Mouse (Mus musculus): ENCODE results near the gene Cnppd1. TPM values are rescaled to one million over a fixed set of nuclear protein-coding genes. Genes with fewer than 3 reads are reported as not detected.
A peak's percentile ranks its signal among the peaks of the same experiment; 100 is the strongest.

The Cnppd1 gene
- total RNA-seq (2015; ENCODE audit: low replicate concordance) = 28.5 and 33.5 TPM in 2 replicates
- 66.4 and 76.2 TPM in 2 replicates for total RNA-seq (2017; ENCODE audit: low replicate concordance)

DNA sequence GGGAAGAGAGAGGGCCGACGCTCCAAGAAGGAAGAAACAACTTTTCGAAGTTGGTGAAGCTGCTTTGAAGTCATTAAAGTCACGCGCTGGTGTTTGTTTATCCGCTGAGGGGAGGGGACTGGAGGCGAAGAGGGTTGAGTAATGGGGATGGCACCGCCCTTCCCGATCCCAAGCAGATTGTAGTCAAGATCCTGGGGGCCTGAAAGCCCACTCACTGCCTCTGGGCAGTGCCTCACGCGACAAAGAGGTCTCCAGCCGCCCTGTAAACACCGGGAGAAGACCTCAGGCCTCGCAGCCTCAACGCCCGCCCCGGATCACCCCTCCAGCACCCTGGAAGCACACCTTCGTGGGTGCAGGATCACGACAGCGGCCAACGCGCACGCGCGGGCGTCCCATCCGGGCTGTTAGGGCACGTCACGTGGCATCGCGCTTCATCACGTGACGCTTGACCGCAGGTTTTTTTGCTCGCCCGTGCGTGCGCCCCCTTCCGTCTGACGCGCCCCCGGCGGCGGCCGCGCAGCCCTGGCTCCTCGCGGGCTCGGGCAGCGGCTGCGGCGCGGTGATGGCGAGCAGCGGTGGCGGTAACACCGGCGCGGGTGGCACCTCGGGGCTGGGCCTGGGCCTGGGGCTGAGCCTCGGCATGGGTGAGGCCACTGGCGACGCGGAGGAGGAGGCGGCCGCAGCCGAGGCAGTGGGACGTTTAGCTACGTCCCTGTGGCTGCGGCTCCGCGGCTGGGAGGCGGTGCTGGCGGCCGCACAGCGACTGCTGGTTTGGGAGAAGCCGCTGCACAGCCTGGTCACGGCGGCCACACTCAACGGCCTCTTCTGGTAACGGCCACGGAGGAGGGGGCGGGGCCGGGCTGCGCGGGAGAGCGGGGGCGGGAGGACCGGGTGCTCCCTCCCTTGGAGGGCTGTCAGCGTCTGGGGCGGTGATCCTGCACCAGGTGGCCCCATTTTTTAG, at the start of gene Cnppd1, which contains the start of gene Retreg2:
Cnppd1 (minus strand) TSS at position 411 of the 961 bp plus-strand sequence.
Retreg2 (plus strand) TSS at position 478 of the 961 bp plus-strand sequence.
- peak; percentile 69 for ATAC-seq (replicated peaks; ENCODE audit: low FRiP score, poor library complexity, severe bottlenecking)

DNA sequence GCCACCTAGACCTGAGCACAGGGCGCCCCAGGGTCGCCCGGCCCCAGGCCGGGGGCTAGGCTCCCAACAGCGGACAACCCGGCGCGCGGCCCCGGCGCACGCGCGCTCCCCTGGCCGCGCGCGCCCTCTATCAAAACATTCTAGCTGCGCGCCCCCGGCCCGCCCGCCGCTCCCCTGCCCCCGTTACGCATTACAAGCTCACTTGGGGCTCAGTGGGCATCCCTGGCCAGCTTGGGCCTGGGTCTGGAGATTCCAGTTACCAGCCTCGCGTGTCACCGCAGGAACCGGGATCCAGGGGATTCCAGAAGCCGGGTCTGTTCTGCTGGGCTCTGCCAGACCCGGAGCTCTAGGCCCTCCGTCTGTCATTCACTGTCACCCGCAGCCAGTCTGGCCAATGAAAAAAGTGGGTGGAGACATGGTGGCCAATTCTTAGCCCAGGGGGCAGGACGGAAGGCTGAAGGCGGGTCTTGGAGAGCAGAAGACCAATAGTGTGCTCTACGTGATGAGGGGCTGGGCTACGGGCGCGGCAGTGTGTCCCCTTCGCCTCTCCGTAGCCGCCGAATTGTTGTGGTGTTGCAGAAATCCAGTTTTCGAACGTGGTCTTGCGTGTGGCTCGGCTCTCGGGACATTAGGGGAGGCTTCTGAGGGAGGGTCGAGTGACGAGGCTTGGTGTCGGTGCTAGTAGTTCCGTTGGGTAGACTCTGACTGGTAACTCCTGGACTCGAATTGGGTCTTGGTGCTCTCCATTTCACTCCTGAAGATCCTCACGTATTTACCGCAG, 49.3 kb upstream of the Cnppd1 start, which contains the start of the genes Ankzf1 and Atg9a:
Ankzf1 (plus strand) TSS at position 530 of the 781 bp plus-strand sequence.
Atg9a (minus strand) TSS at position 575 of the 781 bp plus-strand sequence.
- ATAC-seq (replicated peaks; ENCODE audit: low FRiP score, poor library complexity, severe bottlenecking) = peak; percentile 96

DNA sequence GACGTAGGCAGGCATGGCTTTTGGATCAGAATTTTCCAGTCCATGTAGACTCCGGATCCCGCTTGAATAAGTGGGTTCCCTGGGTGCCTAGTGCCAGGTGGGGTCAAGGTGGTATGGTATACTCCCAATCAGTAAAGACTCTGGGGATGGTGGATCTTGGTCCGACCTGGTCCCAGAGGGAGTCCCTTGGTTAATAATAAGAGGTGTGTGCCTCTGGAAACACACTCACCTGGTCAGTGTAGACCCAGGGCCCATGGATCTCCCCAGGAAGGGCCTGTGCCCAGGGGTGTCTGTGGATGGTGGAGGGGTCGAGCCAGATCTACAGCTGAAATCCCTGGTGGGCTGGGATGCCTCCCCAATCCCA, 48.7 kb upstream of the Cnppd1 start:
- ATAC-seq (replicated peaks; ENCODE audit: low FRiP score, poor library complexity, severe bottlenecking) = 0 out of 2 replicates have a peak, but pooled peaks have one; percentile 16

DNA sequence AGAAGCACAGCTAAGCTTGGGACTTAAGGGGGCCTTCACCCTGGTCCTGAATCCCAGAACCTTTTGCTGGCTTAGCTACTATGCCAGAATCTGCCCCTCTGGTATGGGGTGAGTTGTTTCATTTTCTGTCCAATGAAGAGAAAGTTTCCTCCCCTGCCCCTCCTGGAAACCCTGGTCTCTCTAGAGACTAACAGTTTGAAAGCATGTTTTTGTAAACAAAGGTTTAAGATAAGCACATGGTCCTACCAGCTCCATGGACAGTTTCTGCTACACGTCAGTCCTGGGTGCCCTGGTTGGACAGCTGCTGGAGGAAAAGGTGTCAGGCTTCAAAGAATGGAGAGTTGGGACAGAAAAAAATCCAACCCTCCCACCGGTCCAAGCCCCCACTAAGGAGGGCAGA, 48.1 kb upstream of the Cnppd1 start:
- no peak for ATAC-seq (replicated peaks; ENCODE audit: low FRiP score, poor library complexity, severe bottlenecking)

DNA sequence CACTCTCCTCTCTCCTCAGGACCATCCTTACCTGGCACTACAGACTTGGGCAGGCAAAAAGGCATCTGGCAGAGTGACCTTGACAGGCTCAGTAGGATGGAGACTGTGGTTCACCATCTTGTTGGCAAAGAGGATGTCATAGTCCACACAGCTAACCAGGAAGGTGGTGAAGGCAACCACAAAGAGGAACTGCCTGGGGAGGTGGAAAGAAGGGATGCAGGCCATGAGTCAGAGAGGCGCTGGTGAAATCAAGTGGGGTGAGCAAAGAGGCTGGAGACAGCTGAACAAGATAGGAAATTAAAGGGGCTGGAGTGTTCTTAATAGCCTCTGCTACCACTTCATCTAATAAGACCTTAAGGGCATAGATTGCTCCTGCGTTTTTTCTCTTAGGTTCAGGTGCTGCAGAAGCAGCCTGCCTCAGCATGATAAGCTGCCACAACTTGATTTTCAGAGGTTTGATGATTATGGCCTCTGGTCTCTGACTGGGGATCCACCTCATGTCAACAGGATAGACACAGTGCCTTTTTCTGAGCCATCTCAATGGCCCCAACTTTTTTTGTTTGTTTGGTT, 45.5 kb upstream of the Cnppd1 start:
- no peak for ATAC-seq (replicated peaks; ENCODE audit: low FRiP score, poor library complexity, severe bottlenecking)

DNA sequence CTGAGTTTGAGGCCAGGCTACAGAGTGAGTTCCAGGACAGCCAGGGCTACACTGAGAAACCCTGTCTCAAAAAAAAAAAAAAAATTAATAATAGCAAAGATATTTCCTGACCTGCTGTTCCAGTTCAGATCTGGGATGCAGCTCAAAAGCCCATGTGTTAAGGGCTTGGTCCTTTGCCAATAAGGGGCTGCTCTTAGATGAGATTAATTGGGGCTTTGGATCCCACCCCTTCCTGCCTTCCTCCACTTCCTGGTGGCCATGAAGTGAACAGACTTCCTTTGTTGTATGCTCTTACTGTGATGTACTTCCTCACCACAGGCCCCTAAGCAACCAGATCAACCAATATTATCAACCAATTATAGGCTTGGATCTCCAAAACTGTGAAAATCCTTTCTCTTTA, 44.6 kb upstream of the Cnppd1 start:
- no peak for ATAC-seq (replicated peaks; ENCODE audit: low FRiP score, poor library complexity, severe bottlenecking)

DNA sequence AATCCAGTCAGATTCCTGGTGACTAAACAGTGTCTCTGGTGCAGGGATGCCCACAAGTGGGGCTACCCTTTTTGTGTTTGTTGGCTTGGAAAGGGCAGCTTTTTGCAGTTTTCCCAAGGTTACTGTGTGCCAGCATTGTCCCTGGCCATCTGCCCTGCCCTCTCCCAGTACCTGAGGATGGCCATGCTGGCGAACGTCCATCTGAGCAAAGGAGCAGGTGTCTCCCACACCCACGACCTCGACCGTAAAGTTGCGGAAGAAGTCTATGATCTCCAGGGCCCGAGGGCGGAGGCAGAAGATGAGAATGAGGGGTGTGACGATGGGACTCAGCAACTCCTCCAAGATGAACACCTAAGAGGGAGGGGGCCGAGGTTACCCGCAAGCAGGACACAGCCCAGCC, 43.0 kb upstream of the Cnppd1 start:
- no peak for ATAC-seq (replicated peaks; ENCODE audit: low FRiP score, poor library complexity, severe bottlenecking)

DNA sequence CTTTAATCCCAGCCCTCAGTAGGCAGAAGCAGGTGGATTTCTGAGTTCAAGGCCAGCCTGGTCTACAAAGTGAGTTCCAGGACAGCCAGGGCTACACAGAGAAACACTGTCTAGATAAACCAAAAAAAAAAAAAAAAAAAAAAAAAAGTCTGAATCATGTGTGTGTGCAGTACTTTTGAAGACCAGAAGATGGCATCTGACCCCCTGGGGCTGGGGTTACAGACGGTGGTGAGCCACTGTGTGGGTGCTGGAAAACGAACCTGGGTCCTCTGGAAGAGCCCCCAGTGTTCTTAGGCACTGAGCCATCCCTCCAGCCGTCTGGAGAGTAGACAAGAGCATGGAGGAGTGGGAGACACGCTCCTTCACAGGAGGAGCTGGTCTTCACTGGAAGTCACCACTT, 39.6 kb upstream of the Cnppd1 start:
- ATAC-seq (replicated peaks; ENCODE audit: low FRiP score, poor library complexity, severe bottlenecking) = no peak

DNA sequence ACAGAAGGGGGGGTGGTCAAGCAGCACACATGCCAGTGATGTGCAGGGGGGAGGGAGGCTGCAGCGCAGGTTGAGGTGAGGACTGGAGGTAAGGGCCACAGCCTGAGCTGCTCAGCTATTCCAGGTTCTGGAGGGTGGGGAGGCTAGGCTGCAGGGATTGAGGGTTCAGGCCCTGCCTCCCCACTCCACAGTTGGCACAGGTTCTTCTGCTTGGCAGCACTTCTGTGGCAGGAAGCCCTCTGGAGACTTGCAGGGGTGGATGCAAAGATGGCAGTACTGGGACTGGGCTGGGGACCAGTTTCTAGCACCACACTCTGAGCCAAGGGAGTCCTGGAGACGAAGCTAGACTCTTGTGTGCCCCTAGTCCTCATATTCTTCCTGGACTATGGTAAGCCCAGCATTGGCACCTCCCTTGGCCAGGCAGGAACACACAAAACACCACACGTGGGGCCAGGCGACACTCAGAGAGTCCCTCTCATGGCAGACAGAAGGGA, 38.9 kb upstream of the Cnppd1 start:
- ATAC-seq (replicated peaks; ENCODE audit: low FRiP score, poor library complexity, severe bottlenecking) = no peak

DNA sequence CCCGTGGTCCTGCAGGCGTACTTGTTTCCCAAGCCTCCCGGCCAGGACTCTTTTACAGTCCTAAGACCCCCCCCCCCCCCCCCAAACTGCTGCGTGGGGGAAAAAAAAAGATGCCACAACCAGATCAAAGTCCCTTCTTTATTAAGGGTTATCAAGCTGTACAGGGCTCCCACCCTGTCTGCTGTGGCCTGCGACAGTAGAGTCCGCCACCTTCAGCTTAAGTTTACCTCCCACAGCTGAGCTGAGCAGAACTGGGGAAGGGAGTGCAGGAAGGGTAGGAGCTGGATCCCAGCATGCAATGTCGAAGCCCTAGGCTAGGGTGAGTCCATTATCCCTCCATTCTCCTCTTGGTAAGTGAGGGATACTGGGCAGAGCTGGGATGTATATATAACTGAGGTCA, 38.2 kb upstream of the Cnppd1 start:
- ATAC-seq (replicated peaks; ENCODE audit: low FRiP score, poor library complexity, severe bottlenecking) = no peak

DNA sequence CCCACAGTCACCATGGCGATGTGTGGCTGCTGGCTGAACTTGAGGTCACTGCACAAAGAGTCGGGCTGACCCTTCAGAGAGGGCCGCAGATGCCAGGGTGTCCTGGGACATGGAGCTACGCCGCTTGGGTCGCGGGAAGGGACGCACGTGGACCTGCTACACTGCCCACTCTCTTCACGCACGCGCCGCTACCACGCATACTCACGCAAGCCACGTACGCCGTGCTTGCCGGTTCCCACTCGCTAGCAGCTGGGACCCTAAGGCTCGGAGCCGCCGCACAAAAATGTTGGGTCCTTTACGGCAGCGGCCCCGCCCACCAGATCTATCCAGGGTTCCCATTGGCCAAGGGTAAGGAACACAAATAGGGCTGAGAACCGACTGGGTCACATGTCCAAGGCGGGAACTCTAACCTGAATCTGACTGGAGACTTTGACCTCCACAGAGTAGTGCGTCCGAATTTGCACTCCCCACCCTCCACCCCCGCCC, 37.6 kb upstream of the Cnppd1 start, which contains the start of gene Abcb6:
Abcb6 (minus strand) TSS at position 288 of the 486 bp plus-strand sequence.
- peak; percentile 85 for ATAC-seq (replicated peaks; ENCODE audit: low FRiP score, poor library complexity, severe bottlenecking)

DNA sequence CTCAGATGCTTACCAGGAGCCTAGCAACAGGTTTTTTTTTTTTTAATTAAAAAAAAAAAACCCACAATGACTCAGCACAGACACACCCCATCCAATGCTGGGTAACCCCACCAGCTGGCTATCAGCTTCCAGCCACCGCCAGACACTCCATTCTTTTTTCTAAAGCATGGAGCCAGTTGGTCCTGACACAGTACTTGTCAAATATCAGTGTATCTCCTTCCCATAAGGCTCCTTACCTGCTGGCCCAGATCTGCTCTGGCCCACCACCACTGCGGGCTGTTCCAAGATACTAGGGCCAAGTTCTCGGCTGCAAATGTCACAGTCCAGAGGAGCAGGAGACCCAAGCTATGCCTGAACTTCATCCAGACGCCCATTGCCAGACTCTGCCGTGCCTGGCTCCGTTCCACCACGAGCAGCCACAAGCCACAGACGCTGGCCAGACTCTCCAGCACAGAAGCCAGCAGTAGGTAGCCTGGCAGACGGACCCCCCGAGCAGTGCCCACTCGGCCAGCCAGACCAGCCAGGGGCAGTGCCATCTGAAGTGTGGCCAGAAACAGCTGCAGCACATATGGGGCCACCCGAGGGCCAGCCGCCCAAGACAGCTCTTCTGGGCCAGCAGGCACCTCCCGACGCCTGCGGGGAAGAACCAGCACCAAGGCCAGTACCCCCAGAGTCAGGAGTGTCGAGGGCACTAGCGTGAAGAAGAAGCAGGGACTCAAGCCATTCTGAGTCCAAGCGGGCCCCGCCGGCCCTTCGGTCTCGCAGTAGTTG, 37.0 kb upstream of the Cnppd1 start:
- peak; percentile 75 for ATAC-seq (replicated peaks; ENCODE audit: low FRiP score, poor library complexity, severe bottlenecking)

DNA sequence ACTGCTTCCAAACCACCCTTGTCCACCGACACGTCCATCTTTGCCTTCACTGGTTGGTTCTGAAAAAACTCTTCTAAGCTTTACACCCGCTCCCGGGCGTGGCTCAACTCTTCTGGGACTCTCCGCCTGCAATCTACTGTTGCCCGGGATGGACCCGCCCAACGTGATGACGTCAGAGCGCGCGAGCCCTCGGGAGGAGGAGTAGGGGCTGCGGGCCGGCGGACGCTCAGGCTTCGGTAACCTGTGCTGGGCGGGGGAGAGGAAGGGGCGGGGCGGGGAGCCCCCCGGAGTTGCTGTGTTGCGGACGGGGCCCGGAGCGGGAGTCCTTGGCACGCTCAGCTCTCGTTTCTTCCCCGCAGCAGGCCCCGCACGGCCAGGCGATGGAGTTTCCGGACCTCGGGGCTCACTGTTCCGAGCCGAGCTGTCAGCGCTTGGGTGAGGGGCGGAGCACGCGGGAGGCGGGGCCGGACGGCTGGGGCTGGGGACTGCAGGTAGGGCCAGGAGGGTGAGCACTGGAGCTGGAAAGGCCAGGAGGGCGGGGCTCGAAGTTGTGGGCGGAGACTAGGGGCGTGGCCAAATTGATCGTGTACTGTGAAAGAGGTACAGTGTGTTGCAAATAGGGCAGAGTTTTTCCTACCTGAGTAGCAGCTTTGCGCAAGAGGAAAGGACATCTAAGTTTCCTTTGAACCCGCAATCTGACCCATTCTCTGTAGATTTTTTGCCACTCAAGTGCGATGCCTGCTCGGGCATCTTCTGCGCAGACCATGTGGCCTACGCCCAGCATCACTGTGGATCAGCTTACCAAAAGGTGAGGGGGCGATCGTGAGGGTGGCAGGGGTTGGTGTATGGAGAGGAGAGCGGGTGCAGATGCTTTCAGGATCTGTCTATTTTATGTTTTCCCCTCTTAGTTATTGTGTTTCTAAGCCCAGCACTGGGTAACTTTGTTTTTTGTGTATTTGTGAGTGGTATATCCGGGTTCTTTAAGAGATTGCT, 26.3 kb upstream of the Cnppd1 start, which contains the start of gene Zfand2b:
Zfand2b (plus strand) TSS at position 175 of the 993 bp plus-strand sequence.
- ATAC-seq (replicated peaks; ENCODE audit: low FRiP score, poor library complexity, severe bottlenecking) = peak; percentile 91

DNA sequence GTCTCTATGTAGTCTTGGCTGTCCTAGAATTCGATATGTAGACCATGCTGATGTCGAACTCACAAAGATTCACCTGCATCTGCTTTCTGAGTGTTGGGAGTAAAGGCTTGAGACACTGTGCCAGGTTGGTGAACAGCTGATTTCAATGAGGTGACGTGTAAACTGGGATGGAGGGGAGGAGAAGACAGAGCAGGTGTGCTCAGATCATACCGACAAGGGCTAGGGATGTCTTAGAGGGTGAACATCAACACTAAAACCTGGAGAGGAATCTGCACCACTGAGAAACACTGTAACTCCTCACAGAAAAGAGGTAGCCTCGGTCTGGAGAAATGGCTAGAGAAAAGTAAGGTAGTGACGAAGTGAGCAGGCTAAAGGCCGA, 25.6 kb upstream of the Cnppd1 start:
- peak; percentile 53 for ATAC-seq (replicated peaks; ENCODE audit: low FRiP score, poor library complexity, severe bottlenecking)

DNA sequence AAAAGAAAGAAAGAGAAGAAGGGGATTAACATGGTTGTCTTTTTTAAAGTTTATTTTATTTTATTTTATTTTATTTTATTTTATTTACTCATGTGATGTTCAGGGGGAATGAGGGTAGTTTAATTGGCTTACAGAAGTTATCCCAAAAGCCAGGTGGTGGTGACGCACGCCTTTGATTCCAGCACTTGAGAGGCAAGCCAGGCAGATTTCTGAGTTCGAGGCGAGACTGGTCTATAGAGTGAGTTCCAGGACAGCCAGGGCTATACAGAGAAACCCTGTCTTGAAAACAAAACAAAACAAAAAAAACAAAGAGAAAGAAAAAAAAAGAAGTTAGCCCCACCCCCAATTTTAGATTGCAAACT, 17.7 kb upstream of the Cnppd1 start:
- no peak for ATAC-seq (replicated peaks; ENCODE audit: low FRiP score, poor library complexity, severe bottlenecking)

DNA sequence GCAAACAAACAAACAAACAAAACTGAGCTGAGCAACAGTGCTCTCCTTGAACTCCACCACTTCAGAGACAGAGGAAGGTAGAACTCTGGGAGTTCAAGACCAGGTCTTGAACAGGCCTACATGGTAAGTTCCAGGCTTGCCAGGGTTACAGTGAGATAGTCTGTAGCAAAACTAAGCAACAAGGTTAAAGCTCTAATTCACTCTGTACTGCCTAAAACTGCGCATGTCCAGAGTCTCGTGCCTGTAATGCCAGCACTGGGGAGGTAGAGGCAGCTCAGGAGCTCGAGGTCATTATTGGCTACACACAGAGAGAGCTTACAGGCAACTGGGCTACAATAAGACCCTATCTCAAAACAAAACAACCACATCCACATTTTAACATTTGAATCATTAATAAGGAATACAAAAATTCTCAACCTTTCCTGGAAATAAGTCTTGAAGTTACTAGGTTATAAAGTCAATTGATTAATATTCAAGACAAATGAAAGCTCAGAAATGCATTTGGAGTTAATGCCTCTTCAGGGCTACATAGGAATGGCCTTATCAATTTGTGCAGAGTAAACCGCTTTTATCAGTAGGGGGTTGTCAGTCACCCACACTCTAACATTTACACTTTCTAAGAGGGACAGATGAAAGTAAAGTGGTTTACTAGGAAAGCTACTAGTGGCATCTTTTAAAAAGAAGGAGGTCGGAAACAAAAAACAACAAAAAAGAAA, 17.2 kb upstream of the Cnppd1 start:
- ATAC-seq (replicated peaks; ENCODE audit: low FRiP score, poor library complexity, severe bottlenecking) = peak; percentile 91

DNA sequence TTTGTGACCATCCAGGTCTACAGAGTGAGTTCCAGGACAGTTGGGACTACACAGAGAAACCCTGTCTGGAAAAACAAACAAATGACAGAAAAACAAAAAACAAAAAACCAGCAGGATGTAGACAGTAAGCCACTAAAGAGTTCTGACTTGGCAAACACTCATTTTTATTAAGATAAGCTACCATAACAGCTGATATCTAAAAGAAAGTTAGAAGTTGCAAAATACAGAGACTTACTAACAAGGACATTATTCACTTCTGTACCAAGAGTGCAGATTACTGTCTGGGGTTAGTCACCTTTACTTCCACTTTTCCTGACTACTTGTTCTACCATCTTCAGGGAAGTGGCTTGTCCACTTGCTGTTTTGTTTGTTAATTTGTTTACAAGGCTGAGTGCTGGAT, 16.5 kb upstream of the Cnppd1 start:
- peak; percentile 51; the same call in 1 of the 2 replicates for ATAC-seq (replicated peaks; ENCODE audit: low FRiP score, poor library complexity, severe bottlenecking)
